Mouse (Mus musculus) embryo, embryonic 11.5 days (tissue): ENCODE measurements around the gene Xndc1.

Source experiments
- DNase-seq: peaks from one replicate; pipeline ENCODE4 v3.0.0-alpha.2; 2012; ENCODE audit warnings: low read depth, low spot score

The Xndc1 gene

DNA sequence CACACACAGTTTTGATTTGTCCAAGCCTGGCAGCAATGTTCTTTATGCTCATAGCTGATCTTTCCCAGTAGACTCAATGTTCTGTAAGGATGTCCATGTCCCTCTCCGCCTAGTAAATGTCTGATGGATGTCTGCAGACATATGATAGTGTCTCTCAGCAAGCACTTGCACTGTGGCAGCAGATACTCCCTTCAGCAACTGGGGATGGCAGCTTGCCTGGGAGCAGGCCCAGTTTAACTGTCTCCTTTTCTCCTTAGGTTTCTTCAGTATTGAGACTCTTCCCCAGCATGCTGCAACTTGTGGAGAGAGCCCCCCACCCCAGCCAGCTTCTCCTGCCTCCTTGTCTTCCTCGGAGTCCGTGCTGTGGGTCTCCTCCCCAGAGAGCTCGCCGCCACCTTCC, 16.5 kb downstream of the Xndc1 start:
- DNase-seq: no peak

DNA sequence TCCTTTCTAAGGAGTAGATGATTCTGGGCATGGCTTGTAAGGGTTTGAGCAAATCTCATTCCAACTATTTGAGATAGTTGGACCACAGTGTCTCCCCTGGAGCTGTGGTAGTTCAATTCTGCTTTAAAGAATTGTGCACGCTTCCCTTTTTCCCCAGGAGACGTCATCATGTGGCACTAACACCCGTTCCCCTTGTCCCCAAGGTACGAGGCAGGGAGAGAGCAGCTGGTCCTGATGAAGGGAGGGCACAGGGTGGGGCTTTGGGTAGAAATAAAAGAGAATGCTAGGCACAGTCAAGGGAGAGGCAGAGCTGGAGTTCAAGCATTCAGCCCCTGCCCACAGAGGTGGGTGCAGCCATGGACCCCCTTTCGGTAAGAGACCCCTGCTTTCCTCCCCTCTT, 17.5 kb downstream of the Xndc1 start, which contains the start of gene Trpc2:
TSS of gene Trpc2 (plus strand) at position 301 of the 400 bp plus-strand sequence.
- no peak for DNase-seq

DNA sequence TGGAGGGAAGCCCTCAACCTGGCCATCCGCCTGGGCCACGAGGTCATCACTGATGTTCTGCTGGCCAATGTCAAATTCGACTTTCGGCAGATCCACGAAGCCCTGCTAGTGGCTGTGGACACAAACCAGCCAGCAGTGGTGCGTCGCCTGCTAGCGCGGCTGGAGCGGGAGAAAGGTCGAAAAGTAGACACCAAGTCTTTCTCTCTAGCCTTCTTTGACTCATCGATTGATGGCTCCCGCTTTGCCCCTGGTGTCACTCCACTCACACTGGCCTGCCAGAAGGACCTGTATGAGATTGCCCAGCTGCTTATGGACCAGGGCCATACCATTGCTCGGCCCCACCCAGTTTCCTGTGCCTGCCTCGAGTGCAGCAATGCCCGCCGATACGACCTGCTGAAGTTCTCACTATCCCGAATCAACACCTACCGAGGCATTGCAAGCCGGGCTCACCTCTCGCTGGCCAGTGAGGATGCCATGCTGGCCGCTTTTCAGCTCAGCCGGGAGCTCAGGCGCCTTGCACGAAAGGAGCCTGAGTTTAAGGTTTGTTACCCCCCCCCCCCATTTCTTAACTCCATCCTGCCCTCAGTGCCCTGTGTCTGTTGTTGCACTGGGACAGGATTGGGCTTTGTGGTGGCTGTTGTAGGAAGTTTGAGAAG, 18.9 kb downstream of the Xndc1 start:
- DNase-seq: no peak

DNA sequence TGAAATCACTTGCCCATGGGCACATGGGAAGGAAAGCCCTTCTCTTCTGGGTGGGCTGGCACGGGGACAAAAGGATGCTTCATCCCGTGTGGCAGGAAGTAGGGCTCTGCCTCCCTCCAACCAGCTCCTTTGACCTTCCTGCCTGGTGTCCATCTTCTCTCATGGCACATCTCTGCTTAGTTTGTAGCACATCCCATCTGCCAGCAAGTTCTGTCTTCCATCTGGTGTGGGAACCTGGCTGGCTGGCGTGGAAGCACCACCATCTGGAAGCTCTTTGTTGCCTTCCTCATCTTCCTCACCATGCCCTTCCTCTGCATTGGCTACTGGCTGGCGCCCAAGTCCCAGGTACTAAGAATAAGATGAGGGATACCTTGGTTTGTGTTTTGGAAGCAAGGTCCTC, 22.0 kb downstream of the Xndc1 start:
- no peak for DNase-seq

DNA sequence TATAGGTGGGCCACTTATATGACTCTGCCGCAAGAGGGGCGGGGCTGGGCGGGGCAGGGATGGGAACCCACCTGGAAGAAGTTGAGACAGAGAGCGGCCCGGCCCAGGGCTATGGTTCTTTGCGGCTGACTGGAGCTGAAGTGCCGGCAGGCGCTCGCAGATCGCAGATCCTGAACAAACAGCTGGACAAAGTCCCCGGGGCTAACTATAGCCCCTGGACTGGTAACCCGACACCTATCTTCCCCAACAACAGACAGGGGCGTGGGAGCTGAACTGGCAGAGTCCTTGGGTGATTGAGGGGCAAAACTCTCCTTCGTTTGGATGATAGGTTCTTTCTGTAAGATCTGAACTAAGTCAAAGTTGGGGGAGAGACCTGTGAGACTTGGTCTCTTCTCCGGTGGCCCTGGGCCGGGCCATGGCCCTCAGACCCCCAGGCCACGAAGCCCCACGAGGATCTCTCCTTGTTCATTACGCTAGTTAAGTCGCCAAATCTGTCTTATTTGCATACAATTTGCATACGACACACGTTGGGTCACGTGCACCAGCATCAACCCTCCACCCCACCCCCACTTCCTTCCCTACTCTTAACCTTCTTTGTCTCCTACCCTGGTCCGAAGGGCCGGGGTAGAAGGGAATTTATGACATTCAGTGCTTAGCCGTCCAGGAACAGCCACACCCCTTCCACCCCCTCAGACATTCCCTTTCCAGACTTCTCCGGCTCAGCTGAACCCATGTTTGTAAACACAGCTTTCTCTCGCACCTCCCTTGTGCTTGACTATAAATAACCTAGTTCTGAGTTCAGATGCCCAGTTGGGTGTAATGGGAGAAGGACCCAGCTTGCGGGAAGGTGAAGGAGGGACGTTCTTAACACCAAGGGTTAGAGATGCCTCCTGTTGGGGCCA, 34.7 kb downstream of the Xndc1 start:
- DNase-seq: peak; percentile 50

DNA sequence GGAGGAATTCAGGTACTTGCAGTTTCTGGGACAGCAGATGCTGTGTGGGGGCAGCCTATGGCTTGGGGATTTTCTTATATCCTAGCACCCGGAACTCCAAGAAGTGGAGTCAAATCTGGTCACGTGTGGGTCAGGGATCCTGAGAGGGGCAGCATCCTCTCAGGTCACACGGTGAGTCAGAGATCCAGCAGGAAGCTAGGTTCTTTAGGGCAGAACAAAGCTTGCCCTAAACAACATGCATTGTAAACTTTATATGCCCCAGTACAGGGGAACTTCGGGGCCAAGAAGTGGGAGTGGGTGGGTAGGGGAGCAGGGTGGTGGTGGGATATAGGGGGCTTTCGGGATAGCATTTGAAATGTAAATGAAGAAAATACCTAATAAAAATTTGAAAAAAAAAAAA, 35.6 kb downstream of the Xndc1 start:
- DNase-seq: no peak

DNA sequence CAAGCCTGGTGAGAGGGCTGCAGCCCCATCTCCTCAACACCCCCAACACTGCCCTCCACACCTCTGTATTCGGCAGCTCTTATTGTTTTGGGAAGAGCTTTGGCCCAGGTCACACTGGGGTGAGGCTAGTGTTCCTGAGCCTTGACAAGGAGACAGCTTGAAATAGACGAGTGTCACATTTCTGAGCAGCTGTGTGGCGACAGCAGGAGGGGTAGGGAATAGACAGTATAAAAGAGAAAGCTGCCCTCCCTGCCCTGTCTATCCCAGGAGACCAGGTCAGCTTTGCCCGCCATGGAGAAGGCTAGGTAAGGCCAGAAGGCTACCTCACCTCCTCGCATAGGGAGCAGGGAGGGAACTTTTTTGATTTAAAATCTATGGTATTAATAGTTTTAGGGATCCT, 36.2 kb downstream of the Xndc1 start, which contains the start of gene Art1:
TSS of gene Art1 (plus strand) at position 257 of the 400 bp plus-strand sequence.
- DNase-seq: no peak

DNA sequence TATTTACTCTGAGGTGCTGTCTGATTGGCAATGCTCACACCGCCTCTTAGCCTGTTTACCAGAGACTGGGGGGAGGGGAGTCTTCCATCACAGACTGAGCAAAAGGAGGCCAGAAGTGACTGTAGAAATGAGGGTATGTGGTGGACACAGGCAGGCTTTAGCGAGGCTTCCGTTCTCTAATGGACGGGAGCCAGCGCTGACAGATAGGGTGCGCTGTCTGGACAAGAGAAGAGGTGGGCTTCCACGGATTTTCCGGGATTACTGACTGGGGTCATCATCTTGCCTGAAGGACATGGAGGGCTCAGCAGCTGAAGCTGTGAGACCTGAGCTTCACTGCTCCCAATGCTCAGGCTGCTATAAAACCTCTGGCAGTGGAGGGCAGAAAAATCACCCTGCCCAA, 36.9 kb downstream of the Xndc1 start:
- no peak for DNase-seq

DNA sequence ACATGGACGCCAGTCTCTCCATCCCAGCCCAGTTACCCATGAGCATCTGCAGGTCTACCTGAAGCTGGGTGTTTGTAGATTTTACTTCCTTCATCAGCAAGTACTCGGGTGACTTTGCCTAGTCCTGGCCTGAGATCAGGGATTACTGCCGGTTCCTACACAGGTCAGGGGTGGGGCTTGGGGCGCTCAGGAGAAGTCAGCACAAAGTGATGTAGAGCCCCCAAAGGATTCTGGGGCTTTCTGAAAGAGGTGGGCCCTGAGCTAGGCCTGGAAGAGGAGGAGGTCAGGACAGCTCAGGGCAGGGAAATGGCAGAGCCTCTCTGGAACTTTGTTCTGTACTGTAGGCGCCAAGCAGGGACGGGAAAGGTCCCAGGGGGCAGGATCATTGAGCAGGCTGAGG, 37.4 kb downstream of the Xndc1 start:
- DNase-seq: no peak

DNA sequence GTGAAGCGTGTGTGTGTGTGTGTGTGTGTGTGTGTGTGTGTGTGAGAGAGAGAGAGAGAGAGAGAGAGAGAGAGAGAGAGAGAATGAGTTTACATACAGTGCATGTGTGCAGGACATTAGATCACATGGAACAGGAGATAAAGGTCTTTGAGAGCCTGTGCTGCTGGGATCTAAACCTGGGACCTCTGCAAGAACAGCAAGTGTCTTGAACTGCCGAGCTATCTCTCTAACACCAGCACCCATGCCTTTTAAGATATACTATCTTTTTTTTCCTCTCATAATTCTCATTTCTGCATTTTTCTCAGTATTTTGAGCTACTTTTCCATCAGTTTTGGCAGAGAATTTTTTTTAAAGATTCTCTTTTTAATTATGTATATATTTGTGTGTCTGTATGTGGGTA, 38.2 kb downstream of the Xndc1 start:
- no peak for DNase-seq

DNA sequence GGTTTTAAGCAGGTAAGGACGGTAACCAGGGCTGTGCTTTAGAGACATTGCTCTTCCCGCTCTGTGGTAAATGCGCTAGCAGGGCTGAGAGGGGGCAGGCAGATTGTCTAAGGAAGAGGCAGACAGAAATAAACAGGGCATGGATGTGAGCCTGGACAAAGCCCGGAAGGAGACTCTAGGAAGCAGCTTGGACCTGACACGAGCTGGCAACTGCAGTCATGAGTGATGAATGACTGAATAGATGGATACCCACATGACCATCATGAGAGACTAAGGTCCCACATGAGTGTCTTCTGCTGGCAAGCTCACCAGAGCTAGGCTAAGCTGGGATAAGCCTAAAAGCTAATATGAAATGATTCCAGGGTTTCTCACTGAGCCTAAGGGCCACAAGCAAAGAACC, 38.8 kb downstream of the Xndc1 start:
- DNase-seq: no peak

DNA sequence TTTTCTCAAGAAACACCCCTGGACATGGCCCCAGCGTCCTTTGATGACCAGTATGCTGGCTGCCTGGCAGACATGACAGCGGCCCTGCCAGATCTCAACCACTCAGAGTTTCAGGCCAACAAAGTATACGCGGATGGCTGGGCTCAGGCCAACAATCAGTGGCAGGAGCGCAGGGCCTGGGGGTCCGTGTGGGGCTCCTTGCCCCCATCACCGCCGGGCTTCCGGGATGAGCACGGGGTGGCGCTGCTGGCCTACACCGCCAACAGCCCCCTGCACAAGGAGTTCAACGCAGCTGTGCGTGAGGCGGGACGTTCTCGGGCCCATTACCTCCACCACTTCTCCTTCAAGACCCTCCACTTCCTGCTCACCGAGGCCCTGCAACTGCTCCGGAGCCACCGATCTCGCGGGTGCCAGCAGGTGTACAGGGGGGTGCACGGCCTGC, 41.4 kb downstream of the Xndc1 start:
- no peak for DNase-seq

DNA sequence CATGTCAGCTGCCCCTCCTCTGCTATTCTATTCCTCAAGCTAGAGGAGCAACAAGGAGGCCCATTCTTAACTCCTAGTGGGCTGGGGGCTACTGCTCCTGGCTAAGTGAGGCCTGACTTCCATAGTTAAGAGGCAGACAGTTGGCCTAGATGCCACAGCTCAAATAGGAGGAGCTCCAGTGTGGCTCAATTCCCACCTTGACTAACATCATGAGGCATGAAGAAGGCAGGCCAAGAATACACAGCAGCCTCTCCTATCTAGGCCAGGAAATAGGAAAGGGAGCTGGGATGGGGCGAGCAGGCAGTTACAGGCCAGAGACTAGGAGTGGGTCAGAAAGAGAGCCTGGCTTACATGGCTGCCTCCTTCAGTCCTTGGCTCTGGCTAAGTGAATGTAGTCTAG, 42.9 kb downstream of the Xndc1 start:
- no peak for DNase-seq

DNA sequence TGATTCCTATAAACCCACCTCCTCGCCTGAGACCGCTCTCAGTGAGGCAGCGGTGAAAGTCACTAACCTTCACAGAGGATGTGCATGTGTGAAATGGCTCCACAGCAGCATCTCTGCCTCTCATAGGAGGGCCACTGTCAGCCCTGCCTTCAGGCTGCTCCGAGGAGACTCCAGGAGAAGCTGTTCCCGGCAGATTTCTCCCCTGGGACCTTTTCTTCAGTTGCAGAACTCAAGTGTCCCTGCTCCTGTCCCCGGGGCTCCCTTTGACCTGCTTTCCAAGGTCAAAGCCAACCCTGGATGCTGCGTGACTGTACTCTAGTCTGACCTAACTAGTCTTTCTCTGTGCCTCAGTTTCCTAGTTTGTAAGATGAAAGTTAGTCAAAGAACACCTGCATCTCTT, 43.9 kb downstream of the Xndc1 start, which contains the start of gene Art5:
TSS of gene Art5 (minus strand) at position 319 of the 400 bp plus-strand sequence.
- DNase-seq: no peak

DNA sequence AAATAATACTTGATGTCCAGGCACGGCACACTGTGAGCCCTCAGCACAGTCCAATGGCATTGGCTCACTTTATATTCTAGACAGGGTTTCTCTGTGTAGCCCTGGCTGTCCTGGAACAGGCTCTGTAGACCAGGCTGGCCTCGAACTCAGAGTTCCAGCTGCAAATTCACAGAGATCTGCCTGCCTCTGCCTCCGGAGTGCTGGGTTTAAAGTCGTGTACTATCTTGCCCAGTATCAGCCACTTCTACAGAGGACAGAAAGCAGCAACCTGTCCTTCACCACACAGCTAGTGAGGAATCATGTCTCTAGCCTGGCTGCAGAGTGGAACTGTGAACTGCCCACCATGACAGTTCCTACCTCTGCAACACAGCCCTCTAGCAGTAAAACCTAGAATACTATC, 44.4 kb downstream of the Xndc1 start:
- DNase-seq: no peak

DNA sequence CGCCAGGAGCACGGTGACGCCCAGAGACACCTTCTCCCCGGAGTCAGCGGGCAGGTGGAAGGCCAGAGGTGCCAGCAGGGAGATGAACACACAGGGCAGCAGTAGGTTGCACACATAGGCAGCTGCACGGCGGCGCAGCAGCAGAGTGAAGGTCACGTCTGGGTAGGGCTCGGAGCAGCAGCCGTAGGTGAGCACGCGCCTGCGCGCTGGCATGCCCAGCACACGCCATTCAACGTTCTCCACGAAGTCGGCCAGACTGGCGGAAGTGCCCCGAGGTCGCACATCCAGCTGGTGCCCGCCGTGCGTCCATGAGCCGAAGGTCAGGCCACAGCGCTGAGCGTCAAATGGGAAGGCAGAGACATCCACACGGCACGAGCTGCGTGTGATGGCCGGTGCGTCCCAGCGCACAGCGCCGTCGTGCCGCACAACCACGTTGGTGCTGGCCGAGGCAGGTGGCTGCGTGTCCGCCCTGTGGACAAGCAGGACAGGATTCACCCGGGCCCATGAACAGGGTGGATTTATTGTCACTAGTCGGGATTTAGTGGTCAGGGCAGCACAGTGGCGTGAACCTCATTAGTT, 47.9 kb downstream of the Xndc1 start:
- DNase-seq: no peak

DNA sequence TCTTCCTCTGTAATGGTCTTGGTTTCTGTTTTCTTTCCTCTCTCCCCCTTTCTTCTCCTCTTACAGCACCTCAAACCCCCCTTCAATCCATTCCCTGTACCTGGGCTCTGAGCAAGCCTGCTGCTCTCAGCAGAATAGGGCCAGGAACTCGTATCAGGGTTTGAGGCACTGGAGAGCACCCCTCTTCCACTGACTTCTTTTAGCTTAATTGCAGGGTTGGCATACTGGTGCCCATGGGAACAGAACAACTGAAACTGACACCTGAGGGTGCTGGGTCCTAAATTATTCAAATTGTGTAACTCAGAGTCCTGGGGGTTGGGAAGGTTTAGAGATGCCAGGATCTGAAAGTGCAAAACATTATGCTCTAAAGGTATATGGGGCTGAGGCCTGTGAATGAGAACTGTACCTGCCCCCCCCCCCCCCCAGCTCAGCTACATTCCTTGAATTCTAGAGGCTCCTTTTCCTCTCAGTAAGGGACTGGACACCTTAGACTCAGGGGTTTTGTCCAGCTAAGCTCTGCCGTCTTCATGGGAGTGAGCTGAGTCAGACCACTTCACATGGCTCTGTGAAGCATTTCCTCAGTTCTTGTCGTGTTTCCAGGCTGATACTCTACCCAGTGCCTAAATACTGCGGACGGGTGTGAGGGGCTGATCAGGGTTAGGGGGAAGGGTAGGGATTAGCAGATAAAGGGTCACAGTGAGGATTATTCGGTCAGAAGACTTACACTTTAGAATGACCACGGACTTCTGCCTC, 51.4 kb downstream of the Xndc1 start, which contains the start of gene Chrna10:
TSS of gene Chrna10 (minus strand) at position 250 of the 753 bp plus-strand sequence.
- no peak for DNase-seq

DNA sequence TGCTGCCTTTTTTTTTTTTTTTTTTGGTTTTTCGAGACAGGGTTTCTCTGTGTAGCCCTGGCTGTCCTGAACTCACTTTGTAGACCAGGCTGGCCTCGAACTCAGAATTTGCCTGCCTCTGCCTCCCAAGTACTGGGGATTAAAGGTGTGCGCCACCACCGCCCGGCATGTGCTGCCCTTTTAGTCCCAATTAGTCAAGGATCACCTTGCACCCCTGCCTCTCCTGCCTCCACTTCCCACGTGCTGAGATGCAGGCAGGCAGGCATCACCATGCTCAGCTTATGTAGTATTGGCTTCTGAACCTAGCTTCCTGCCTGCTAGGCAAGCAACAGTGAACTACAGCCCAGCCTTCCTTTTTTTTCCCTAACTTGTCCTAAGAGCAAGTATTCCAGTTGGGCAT, 52.1 kb downstream of the Xndc1 start:
- no peak for DNase-seq

DNA sequence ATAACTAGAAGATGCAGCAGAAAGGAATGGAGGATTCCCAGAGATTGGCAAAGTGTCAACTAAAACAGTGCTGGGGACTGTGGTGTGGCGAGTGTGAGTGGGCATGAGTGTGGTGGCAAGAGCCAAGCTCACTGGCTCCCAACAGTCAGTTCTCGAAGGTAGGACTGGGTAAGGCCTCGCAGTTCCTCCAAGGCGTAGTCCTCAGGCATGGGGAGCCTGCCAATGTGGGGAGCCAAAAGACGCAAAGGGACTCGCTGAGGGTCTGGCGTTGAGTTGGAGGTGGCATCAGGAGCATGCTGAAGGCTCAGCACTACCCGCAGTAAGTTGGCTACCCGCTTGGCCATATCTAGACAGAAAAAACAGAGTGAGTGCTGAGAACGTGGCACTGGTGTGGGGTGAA, 55.0 kb downstream of the Xndc1 start:
- DNase-seq: no peak

DNA sequence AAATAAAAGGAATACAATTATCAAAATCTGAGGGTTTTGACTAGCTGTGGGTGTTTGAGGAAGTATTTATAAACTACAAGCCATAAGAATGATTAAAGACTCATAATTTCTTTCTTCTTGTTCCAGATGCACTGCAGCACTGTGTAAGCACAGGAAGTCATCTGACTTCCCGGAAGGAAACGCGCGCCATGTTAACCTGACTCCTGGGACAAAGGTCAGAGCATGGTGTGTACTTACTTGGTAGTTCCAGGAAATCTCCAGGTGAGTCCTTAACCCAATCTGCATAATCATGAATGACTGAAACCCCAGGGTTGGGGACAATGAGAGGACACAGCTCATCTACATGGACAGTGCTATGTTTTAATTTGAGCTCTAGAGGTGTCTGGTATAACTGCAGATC, 67.1 kb downstream of the Xndc1 start:
- no peak for DNase-seq
